Comparison of ENCODE assay signal across 18 mouse cellular contexts in the genomic region with DNA sequence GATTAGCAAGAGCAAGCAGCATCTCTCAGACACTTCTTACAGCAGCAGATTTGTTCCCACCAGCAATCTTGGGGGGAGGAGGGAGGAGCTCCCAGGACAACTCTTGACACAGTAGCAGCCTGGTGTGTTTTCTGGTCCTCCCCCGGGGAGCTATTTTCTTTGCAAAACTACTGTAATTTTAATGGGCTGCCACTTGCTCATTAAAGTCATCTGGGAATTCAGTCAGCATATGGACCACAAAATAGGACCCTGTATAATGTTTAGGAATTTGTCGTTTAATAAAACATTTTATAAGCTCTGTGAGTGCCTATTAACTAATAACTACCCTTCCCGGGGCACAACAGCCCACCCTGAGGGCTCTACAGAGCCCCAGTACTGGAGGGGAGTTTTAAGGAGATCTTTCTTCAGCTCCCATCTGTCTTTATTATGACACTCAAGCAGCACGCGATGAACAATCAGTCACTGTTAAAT.
A peak's percentile ranks its signal among the peaks of the same experiment; 100 is the strongest.
DNase-seq lines count a peak whose midpoint lies in the region; ATAC-seq and TF ChIP-seq lines count a peak whose summit lies in the region.
"Had no signal": no experiment of that assay in that cellular context is flagged by ENCODE, and none has a peak within 500 bp of the region (broad histone marks: within the 10 kb centered on the region; RNA-seq: fewer than 3 reads in every experiment).

No protein-coding gene starts in this region.

- peak overlapping the region; percentile 56 for H3K27ac ChIP-seq in midbrain, embryonic 12.5 days (replicated peaks)
- no peak overlapping the region for H3K27ac ChIP-seq in midbrain, postnatal 0 days (ENCODE audit: low read depth, low read length)
- H3K27ac ChIP-seq in forebrain, embryonic 14.5 days (ENCODE audit: low read depth, low read length): peak overlapping the region; percentile 45; the same call in 1 of the 2 replicates
- H3K27ac ChIP-seq in hindbrain, embryonic 14.5 days: peak overlapping the region; percentile 38; the same call in 1 of the 2 replicates
- no peak overlapping the region for H3K27ac ChIP-seq in neural tube, embryonic 15.5 days (replicated peaks)
- H3K27ac ChIP-seq in intestine, embryonic 15.5 days: no peak overlapping the region
- H3K27ac ChIP-seq: embryonic facial prominence, embryonic 13.5 days had no signal

- no peak for TF ChIP-seq CTCF in midbrain, postnatal 0 days (IDR thresholded peaks at IDR 0.05)

- WGBS in midbrain, embryonic 12.5 days: 56% methylated on average over 5 of the region's 5 CpGs
- WGBS in midbrain, postnatal 0 days: 33% methylated on average over 5 of the region's 5 CpGs
- WGBS in forebrain, embryonic 14.5 days: 14% methylated on average over 5 of the region's 5 CpGs
- 17% methylated on average over 5 of the region's 5 CpGs for WGBS in hindbrain, embryonic 14.5 days
- 26% methylated on average over 5 of the region's 5 CpGs for WGBS in neural tube, embryonic 15.5 days
- 56% methylated on average over 5 of the region's 5 CpGs for WGBS in intestine, embryonic 15.5 days

- no peaks in the 10 kb centered on the region for H3K27me3 ChIP-seq in midbrain, embryonic 12.5 days
- no peaks in the 10 kb centered on the region for H3K27me3 ChIP-seq in midbrain, postnatal 0 days (ENCODE audit: insufficient read depth, low read length)
- no peaks in the 10 kb centered on the region for H3K27me3 ChIP-seq in forebrain, embryonic 14.5 days (replicated peaks; ENCODE audit: control insufficient read depth, insufficient read depth, low read length)
- no peaks in the 10 kb centered on the region for H3K27me3 ChIP-seq in hindbrain, embryonic 14.5 days (ENCODE audit: control insufficient read depth, insufficient read depth, low read length)
- no peaks in the 10 kb centered on the region for H3K27me3 ChIP-seq in neural tube, embryonic 15.5 days (replicated peaks)
- H3K27me3 ChIP-seq in intestine, embryonic 15.5 days (replicated peaks): no peaks in the 10 kb centered on the region
- H3K27me3 ChIP-seq: embryonic facial prominence, embryonic 13.5 days; heart, embryonic 12.5 days had no signal

- no peak overlapping the region for H3K4me3 ChIP-seq in midbrain, embryonic 12.5 days
- H3K4me3 ChIP-seq in midbrain, postnatal 0 days (ENCODE audit: low read depth, low read length): no peak overlapping the region
- H3K4me3 ChIP-seq in forebrain, embryonic 14.5 days (ENCODE audit: low read depth, low read length): no peak overlapping the region
- H3K4me3 ChIP-seq in hindbrain, embryonic 14.5 days (replicated peaks; ENCODE audit: low read length): no peak overlapping the region
- no peak overlapping the region for H3K4me3 ChIP-seq in neural tube, embryonic 15.5 days (replicated peaks)
- H3K4me3 ChIP-seq in intestine, embryonic 15.5 days (replicated peaks): no peak overlapping the region
- H3K4me3 ChIP-seq: embryonic facial prominence, embryonic 13.5 days; heart, embryonic 12.5 days had no signal

- DNase-seq in midbrain, postnatal 0 days (ENCODE audit: low spot score): no peak
- peak; percentile 72 for DNase-seq in forebrain, embryonic 14.5 days (ENCODE audit: low spot score)
- no peak for DNase-seq in hindbrain, embryonic 14.5 days (ENCODE audit: low spot score)
- no peak for DNase-seq in cerebellum, adult 8-10 months
- DNase-seq in B cell, adult 2 months: no peak
- DNase-seq: adrenal gland, postnatal 14 days; gastrocnemius, postnatal 14 days; kidney, adult 2 months; liver; lung, adult 18-20 months; lung, postnatal 4 days; right cerebral cortex, postnatal 25 days; thymus, postnatal 36 days had no signal

- H3K4me1 ChIP-seq in midbrain, embryonic 12.5 days: peaks cover 38% of the 10 kb centered on the region
- no peaks in the 10 kb centered on the region for H3K4me1 ChIP-seq in midbrain, postnatal 0 days (ENCODE audit: insufficient read depth, low read length)
- peaks cover 27% of the 10 kb centered on the region for H3K4me1 ChIP-seq in forebrain, embryonic 14.5 days (ENCODE audit: control insufficient read depth, insufficient read depth, low read length)
- H3K4me1 ChIP-seq in hindbrain, embryonic 14.5 days (replicated peaks; ENCODE audit: control insufficient read depth, insufficient read depth, low read length): peaks cover 18% of the 10 kb centered on the region
- H3K4me1 ChIP-seq in neural tube, embryonic 15.5 days: peaks cover 19% of the 10 kb centered on the region
- H3K4me1 ChIP-seq in intestine, embryonic 15.5 days (replicated peaks): no peaks in the 10 kb centered on the region

- H3K4me2 ChIP-seq in midbrain, embryonic 12.5 days (replicated peaks): no peak overlapping the region
- H3K4me2 ChIP-seq in midbrain, postnatal 0 days (ENCODE audit: low read depth, low read length, poor library complexity, severe bottlenecking): no peak overlapping the region
- no peak overlapping the region for H3K4me2 ChIP-seq in forebrain, embryonic 14.5 days (ENCODE audit: low read length)
- no peak overlapping the region for H3K4me2 ChIP-seq in hindbrain, embryonic 14.5 days (replicated peaks)
- H3K4me2 ChIP-seq in neural tube, embryonic 15.5 days: no peak overlapping the region
- H3K4me2 ChIP-seq in intestine, embryonic 15.5 days (replicated peaks): no peak overlapping the region
- H3K4me2 ChIP-seq: embryonic facial prominence, embryonic 13.5 days; heart, embryonic 12.5 days had no signal

- H3K9ac ChIP-seq in midbrain, embryonic 12.5 days (replicated peaks): no peak overlapping the region
- H3K9ac ChIP-seq in midbrain, postnatal 0 days (replicated peaks; ENCODE audit: low read length, poor library complexity, severe bottlenecking): no peak overlapping the region
- no peak overlapping the region for H3K9ac ChIP-seq in forebrain, embryonic 14.5 days (ENCODE audit: low read length)
- H3K9ac ChIP-seq in hindbrain, embryonic 14.5 days: no peak overlapping the region
- H3K9ac ChIP-seq in neural tube, embryonic 15.5 days (replicated peaks): no peak overlapping the region
- H3K9ac ChIP-seq in intestine, embryonic 15.5 days: no peak overlapping the region
- H3K9ac ChIP-seq: embryonic facial prominence, embryonic 13.5 days; heart, embryonic 12.5 days had no signal

- no peaks in the 10 kb centered on the region for H3K9me3 ChIP-seq in midbrain, embryonic 12.5 days
- H3K9me3 ChIP-seq in midbrain, postnatal 0 days (ENCODE audit: low read length): no peaks in the 10 kb centered on the region
- no peaks in the 10 kb centered on the region for H3K9me3 ChIP-seq in forebrain, embryonic 14.5 days (replicated peaks; ENCODE audit: control insufficient read depth, low read length)
- no peaks in the 10 kb centered on the region for H3K9me3 ChIP-seq in hindbrain, embryonic 14.5 days (ENCODE audit: control insufficient read depth, low read length)
- no peaks in the 10 kb centered on the region for H3K9me3 ChIP-seq in neural tube, embryonic 15.5 days (replicated peaks)
- no peaks in the 10 kb centered on the region for H3K9me3 ChIP-seq in intestine, embryonic 15.5 days
- H3K9me3 ChIP-seq: embryonic facial prominence, embryonic 13.5 days; heart, embryonic 12.5 days had no signal

- ATAC-seq in midbrain, embryonic 12.5 days (ENCODE audit: low FRiP score, low read depth): no peak
- no peak for ATAC-seq in midbrain, postnatal 0 days (ENCODE audit: low FRiP score)
- peak; percentile 28 for ATAC-seq in forebrain, embryonic 14.5 days
- no peak for ATAC-seq in hindbrain, embryonic 14.5 days (ENCODE audit: low FRiP score)
- 0 out of 2 replicates have a peak, but pooled peaks have one; percentile 28 for ATAC-seq in neural tube, embryonic 15.5 days (ENCODE audit: low FRiP score)
- no peak for ATAC-seq in intestine, embryonic 15.5 days

- H3K36me3 ChIP-seq in midbrain, embryonic 12.5 days: no peaks in the 10 kb centered on the region
- no peaks in the 10 kb centered on the region for H3K36me3 ChIP-seq in midbrain, postnatal 0 days (ENCODE audit: insufficient read depth, low read length)
- H3K36me3 ChIP-seq in forebrain, embryonic 14.5 days (ENCODE audit: control insufficient read depth, insufficient read depth, low read length): no peaks in the 10 kb centered on the region
- no peaks in the 10 kb centered on the region for H3K36me3 ChIP-seq in hindbrain, embryonic 14.5 days (replicated peaks; ENCODE audit: control insufficient read depth, insufficient read depth)
- no peaks in the 10 kb centered on the region for H3K36me3 ChIP-seq in neural tube, embryonic 15.5 days
- no peaks in the 10 kb centered on the region for H3K36me3 ChIP-seq in intestine, embryonic 15.5 days
- H3K36me3 ChIP-seq: embryonic facial prominence, embryonic 13.5 days; heart, embryonic 12.5 days had no signal

Comparison
In these comparisons a context has a peak if more than half of its experiments do, and no peak if none do; other contexts are left out.
1. H3K27ac ChIP-seq: peak in midbrain, embryonic 12.5 days (single experiment), forebrain, embryonic 14.5 days (single experiment) and hindbrain, embryonic 14.5 days (single experiment); none in midbrain, postnatal 0 days (single experiment), neural tube, embryonic 15.5 days (single experiment) and intestine, embryonic 15.5 days (single experiment).
2. ATAC-seq: peak in forebrain, embryonic 14.5 days (single experiment) and neural tube, embryonic 15.5 days (single experiment); none in midbrain, embryonic 12.5 days (single experiment), midbrain, postnatal 0 days (single experiment), hindbrain, embryonic 14.5 days (single experiment) and intestine, embryonic 15.5 days (single experiment).